Mouse (Mus musculus) midbrain, postnatal 0 days (tissue): ENCODE data around the gene Chpf. TPM values are rescaled to one million over a fixed set of nuclear protein-coding genes. Genes with fewer than 3 reads are reported as not detected.

Experiments
- ATAC-seq: fragments of 200-750 bp; cut with Nextera tagmentation; 2 replicates; pipeline ENCODE4 v1.8.0; 2017; ENCODE audit warnings: moderate number of reproducible peaks, mild to moderate bottlenecking, moderate TSS enrichment, moderate library complexity; ENCODE audit not compliant: low FRiP score
- DNase-seq: peaks from one replicate; pipeline ENCODE4 v3.0.0-alpha.2; 2015; ENCODE audit warnings: low spot score
- H3K27ac ChIP-seq: fragments of 300-500 bp; sonication (generic); 2 replicates; pipeline ENCODE4 v1.5.1; 2014; ENCODE audit warnings: low read depth, mild to moderate bottlenecking, low read length, mixed read lengths
- H3K27me3 ChIP-seq: fragments of 300-500 bp; sonication (generic); 2 replicates; pipeline ENCODE4 v1.6.1; 2014; ENCODE audit warnings: low read length, control low read depth, mixed read lengths; ENCODE audit not compliant: insufficient read depth
- H3K36me3 ChIP-seq: fragments of 300-500 bp; sonication (generic); 2 replicates; pipeline ENCODE4 v1.6.1; 2014; ENCODE audit warnings: low read length, control low read depth, mixed read lengths; ENCODE audit not compliant: insufficient read depth
- H3K4me1 ChIP-seq: fragments of 300-500 bp; sonication (generic); 2 replicates; pipeline ENCODE4 v1.6.1; 2014; ENCODE audit warnings: mild to moderate bottlenecking, control low read depth, antibody characterized with exemption, low read length, mixed read lengths; ENCODE audit not compliant: insufficient read depth
- H3K4me2 ChIP-seq: fragments of 300-500 bp; sonication (generic); 2 replicates; pipeline ENCODE4 v1.6.1; 2014; ENCODE audit warnings: low read depth, mild to moderate bottlenecking, low read length, mixed read lengths; ENCODE audit not compliant: poor library complexity, severe bottlenecking
- H3K4me3 ChIP-seq: fragments of 300-500 bp; sonication (generic); 2 replicates; pipeline ENCODE4 v1.5.1; 2014; ENCODE audit warnings: low read depth, mild to moderate bottlenecking, low read length, moderate library complexity
- H3K9ac ChIP-seq: fragments of 300-500 bp; sonication (generic); replicated peaks from 2 replicates; pipeline ENCODE4 v1.6.1; 2014; ENCODE audit warnings: mild to moderate bottlenecking, low read length, moderate library complexity, mixed read lengths; ENCODE audit not compliant: poor library complexity, severe bottlenecking
- H3K9me3 ChIP-seq: fragments of 300-500 bp; sonication (generic); 2 replicates; pipeline ENCODE4 v1.6.1; 2016; ENCODE audit warnings: low read length, control low read depth
- CTCF ChIP-seq: IDR thresholded peaks from 2 replicates; pipeline ENCODE4 v1.5.1; 2016; ENCODE audit warnings: antibody characterized with exemption, mild to moderate bottlenecking
- WGBS: fragments of 180-500 bp; shearing (Covaris S2); extraction: QIAGEN DNeasy Blood & Tissue Kit; methylation state at CpG from one replicate; pipeline ENCODE4 v1.1.7; 2014; 5-methylcytosine and 5-hydroxymethylcytosine counted together
- polyA plus RNA-seq: library from polyadenylated mRNA; unstranded; fragments of >200 nt; fragmentation: Nextera tagmentation; extraction: Ambion mirVana; gene quantifications from 2 replicates; pipeline ENCODE4 v1.2.1, GENCODE M21; 2015
- total RNA-seq: library from RNA; depleted of rRNA; stranded (reverse); fragments of >200 nt; gene quantifications from 2 replicates; pipeline ENCODE4 v1.2.3, GENCODE M21; 2014

Gene Chpf
- total and polyA plus RNA-seq, 2 experiments from 2014 or later, result 60.0 to 132 TPM

GRCm38 (mm10) chr1:75442171-75442570, 36.9 kb downstream of the Chpf start:
- no peak overlapping the region for H3K27ac ChIP-seq
- ATAC-seq (no peak), DNase-seq (no peak)
- WGBS, result 84% methylated on average over 9 of the region's 9 CpGs
- peaks cover 18% of the 10 kb centered on the region for H3K4me1 ChIP-seq
- H3K9ac ChIP-seq, result no peak overlapping the region
- no peak for TF ChIP-seq CTCF
- H3K36me3 ChIP-seq, result 0 out of 2 replicates have a peak, but pooled peaks cover 2% of the 10 kb centered on the region
- H3K27me3 ChIP-seq, result peaks cover 4% of the 10 kb centered on the region; the same call in 1 of the 2 replicates
- no peaks in the 10 kb centered on the region for H3K9me3 ChIP-seq
- no peak overlapping the region for H3K4me2 ChIP-seq
- H3K4me3 ChIP-seq, result no peak overlapping the region

- Histone ChIP-seq H3K4me1 (peaks cover 14% of the 10 kb centered on the region), H3K4me2 (no peak overlapping the region), H3K9ac (no peak overlapping the region), H3K36me3 (0 out of 2 replicates have a peak, but pooled peaks cover 2% of the 10 kb centered on the region), H3K9me3 (no peaks in the 10 kb centered on the region), H3K27me3 (0 out of 2 replicates have a peak, but pooled peaks cover 4% of the 10 kb centered on the region), H3K4me3 (no peak overlapping the region), H3K27ac (no peak overlapping the region)
- WGBS, result 78% methylated on average over 15 of the region's 15 CpGs
- DNase-seq (no peak), ATAC-seq (no peak)
- TF ChIP-seq CTCF, result no peak
These were observed 37.6 kb downstream of the Chpf start for GRCm38 (mm10) chr1:75441471-75441996.

DNA sequence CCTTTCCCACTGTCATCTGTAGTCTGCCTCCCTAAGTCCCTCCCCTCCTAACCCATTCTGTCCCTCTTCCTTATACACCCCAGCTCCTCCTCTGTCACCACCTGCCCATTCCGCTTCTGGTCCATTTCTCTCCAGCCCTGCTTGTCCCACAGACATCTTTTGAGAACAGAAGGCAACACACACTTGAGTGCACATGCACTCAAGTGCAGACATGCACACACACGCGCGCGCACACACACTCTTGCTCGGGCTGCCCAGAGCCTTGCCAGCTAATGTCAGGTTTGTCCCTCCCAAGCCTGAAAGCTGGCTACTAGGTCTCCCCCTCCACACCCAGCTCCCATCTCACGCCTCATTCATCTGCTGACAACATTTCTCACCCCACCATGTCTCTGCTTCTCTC, 38.4 kb downstream of the Chpf start:
- no peak overlapping the region for H3K27ac ChIP-seq
- no peak for TF ChIP-seq CTCF
- H3K9ac ChIP-seq, result no peak overlapping the region
- 0 out of 2 replicates have a peak, but pooled peaks cover 4% of the 10 kb centered on the region for H3K27me3 ChIP-seq
- H3K4me1 ChIP-seq, result peaks cover 17% of the 10 kb centered on the region
- H3K4me3 ChIP-seq, result no peak overlapping the region
- WGBS, result 91% methylated on average over 7 of the region's 7 CpGs
- no peak for DNase-seq
- H3K4me2 ChIP-seq, result no peak overlapping the region
- ATAC-seq, result no peak
- H3K9me3 ChIP-seq, result no peaks in the 10 kb centered on the region
- 0 out of 2 replicates have a peak, but pooled peaks cover 2% of the 10 kb centered on the region for H3K36me3 ChIP-seq

DNA sequence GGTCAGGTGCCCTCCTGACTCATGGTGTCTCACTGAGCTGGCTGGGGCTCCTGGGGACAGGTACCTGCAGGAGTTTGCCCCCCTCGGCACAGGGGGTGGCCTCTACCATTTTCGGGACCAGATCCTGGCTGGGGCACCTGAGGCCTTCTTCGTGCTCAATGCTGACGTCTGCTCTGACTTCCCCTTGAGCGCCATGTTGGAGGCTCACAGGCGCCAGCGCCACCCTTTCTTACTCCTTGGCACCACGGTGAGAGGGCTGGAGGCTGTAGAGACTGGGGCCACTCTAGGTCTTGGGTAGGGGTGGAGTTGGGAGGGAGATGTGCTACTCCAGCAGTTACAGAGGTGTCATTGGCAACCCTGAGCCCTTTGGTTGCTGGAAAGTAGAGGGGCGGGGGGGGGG, 40.3 kb downstream of the Chpf start:
- Histone ChIP-seq H3K9ac (no peak overlapping the region), H3K4me2 (no peak overlapping the region), H3K27ac (no peak overlapping the region), H3K27me3 (no peaks in the 10 kb centered on the region), H3K36me3 (0 out of 2 replicates have a peak, but pooled peaks cover 2% of the 10 kb centered on the region), H3K4me3 (no peak overlapping the region), H3K4me1 (peaks cover 13% of the 10 kb centered on the region), H3K9me3 (no peaks in the 10 kb centered on the region)
- DNase-seq, result no peak
- TF ChIP-seq CTCF, result no peak
- ATAC-seq, result no peak
- 77% methylated on average over 8 of the region's 9 CpGs for WGBS

GRCm38 (mm10) chr1:75435475-75436328, 43.4 kb downstream of the Chpf start, which contains the start of gene Gmppa:
Gene Gmppa (plus strand): TSS chr1:75435930.
- WGBS, result 4% methylated on average over 28 of the region's 28 CpGs
- Histone ChIP-seq H3K4me1 (peaks cover 7% of the 10 kb centered on the region; the same call in 1 of the 2 replicates), H3K9ac (peak within 1 kb of the TSS; percentile 72), H3K4me2 (peak within 1 kb of the TSS; percentile 58), H3K27ac (peak within 1 kb of the TSS; percentile 73), H3K36me3 (peaks cover 8% of the 10 kb centered on the region; the same call in 1 of the 2 replicates), H3K27me3 (no peaks in the 10 kb centered on the region), H3K9me3 (no peaks in the 10 kb centered on the region), H3K4me3 (peak within 1 kb of the TSS; percentile 52)
- DNase-seq (peak; percentile 92), ATAC-seq (peak; percentile 70; the same call in 1 of the 2 replicates)
- no peak for TF ChIP-seq CTCF
